Mouse (Mus musculus): ENCODE results near the gene Ucp2.

Gene Ucp2

DNA sequence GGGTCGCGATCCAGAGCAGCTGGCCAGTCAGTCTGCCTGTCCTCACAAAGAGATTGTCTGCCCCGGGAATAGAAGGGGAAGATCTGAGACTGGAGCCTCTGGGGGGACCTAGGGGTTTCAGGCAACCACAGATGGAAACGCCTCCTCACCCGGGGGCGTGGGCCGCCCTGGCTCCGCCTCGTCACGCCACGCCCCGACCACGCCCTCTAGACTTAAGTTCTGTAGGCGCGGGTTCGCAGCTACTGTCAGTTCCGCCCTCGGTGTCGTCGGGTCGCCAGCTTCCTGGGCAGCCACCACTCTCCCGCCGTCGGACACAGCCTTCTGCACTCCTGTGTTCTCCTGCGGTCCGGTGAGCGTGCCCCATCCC is at the start of gene Ucp2:
Gene Ucp2, plus strand, starts transcription at position 221 of the 367 bp plus-strand sequence.
- peak; percentile 90 for DNase-seq (ENCODE audit: low read depth, low spot score)

DNA sequence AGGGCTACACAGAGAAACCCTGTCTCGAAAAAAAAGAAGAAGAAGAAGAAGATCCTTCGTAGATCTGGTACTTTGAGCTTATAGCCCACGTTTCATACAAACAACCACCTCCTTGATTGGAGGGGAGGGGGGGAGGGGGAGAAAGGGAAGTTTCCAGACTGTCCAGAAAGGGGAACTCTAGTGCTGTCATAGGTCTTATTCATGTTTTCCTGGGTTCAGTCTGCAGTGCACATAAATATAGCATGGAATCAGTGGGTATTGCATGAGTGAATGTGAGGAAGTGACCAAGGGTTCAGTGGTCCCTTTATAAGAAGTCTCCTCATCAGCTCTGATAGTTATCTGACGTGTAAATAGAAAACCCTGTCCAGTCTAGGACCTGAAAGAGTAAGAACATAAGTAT is 49.4 kb upstream of the Ucp2 start:
- no peak for DNase-seq (ENCODE audit: low read depth, low spot score)

DNA sequence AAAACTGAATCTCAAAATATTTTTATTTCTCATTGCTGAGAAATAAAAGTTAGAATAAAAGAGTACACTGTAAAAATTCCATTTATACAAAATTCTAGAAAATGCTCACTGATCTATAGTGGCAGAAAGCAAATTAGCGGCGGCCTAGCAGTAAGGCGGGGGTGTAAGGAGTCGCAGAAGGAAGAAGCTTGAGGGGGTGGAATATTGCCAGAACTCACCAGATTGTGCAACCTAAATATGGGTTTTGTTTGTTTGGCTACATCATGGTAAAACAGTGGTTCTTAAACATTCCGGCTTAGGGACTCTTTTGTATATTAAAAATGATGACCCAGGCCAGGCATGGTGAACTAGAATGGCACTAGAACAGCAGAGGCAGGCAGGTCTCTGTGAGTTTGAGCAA is 46.9 kb upstream of the Ucp2 start:
- no peak for DNase-seq (ENCODE audit: low read depth, low spot score)

DNA sequence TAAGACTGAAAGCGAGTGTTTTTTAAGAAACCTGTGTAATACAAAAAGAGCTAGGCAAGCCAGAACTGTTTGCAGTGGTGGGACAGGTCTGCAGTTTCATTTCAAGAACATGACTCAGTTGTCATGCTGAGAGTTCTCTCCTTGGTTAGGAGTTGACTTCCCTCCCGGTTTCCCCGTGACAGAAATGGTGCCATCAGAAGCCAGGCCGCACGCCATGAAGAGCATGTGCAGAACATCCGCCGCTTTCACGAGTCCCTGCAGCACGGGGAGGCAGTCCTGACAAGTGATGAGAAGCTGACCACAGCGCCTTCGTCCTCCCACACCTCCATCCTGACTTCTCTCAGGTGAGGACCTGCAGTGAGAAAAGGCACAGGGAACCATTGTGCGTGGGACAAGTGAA is 44.6 kb upstream of the Ucp2 start:
- no peak for DNase-seq (ENCODE audit: low read depth, low spot score)

DNA sequence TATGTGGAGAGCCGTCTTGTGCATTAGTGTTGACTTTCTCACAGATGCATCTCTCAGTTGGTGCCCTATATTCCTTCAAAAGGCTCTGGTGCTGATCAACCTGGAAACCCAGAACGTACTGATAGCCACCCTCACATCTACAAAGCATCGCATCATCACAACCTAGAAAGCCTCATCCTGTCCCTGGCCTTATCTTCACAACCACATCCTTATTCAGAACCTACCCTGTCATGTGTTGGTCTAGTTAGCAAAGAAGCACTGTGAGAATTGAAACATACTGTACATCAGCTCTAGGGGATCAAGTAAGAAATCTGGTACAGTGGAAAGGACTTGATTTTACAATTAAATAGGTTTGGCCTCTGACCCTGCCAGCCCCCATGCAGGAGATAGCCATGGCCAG is 44.2 kb upstream of the Ucp2 start:
- DNase-seq (ENCODE audit: low read depth, low spot score): no peak

DNA sequence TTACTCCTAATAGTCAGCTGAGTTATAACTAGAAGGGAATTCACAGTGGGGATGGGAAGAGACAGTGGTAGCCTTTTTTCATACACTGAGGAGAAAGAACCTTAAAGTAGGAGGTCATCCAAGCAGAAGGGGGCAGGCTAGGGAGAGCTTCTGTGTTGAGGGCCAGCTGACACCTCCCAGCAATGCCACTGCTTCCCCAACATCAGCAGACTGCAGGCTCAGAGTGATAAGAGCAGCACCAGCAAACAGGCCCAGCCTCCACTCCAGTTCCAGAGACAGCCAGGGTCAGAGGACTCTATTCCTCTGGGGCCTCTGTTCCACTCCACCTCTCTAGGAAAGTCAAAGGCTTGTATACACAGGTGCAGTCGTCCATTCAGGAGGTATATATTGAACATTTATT is 35.0 kb upstream of the Ucp2 start:
- DNase-seq (ENCODE audit: low read depth, low spot score): peak; percentile 66

DNA sequence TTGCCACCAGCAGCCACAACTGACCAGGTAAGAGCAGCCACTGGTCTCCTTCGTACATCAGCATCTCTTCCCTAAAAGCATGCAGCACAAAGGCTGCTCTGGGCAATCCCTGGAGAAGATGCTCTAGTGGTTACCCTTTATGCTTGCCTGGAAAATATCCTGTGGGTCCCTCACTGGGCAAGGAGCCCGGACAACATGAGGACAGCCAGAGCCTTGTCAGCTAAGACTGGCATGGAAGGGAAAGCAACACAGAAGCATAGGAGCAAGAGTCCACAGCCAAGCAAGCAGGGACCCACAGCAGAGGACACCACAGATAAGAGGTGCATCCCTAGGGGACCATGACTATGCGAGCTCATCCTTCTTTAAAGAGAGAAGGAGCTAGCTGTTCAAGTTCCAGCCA is 33.3 kb upstream of the Ucp2 start:
- DNase-seq (ENCODE audit: low read depth, low spot score): no peak

DNA sequence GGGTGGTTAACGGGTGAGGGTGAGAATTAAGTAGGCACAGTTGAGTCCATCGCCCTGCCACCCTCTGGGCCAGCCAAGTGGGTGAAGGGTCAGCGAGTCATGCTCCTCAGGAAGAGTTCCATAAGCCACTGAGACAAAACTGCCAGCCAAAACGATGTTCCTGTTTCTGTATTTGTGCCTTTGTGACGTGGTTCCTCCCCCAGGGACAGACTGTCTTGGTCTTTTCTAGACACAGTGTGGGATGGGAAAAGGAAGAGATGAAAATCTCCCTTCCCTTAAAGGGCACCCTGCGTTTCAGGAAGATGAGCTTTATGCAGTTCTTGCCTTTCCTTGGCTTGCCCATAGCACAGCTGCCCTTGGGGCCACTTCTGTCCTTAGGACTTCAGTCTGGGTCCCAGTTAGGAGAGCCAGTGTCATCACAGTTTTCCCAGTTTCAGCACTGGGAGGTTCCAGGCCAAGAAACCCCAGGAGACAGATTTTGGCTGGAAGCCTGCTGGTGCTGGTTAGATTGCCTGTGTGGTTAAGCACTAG is 31.5 kb upstream of the Ucp2 start:
- no peak for DNase-seq (ENCODE audit: low read depth, low spot score)

DNA sequence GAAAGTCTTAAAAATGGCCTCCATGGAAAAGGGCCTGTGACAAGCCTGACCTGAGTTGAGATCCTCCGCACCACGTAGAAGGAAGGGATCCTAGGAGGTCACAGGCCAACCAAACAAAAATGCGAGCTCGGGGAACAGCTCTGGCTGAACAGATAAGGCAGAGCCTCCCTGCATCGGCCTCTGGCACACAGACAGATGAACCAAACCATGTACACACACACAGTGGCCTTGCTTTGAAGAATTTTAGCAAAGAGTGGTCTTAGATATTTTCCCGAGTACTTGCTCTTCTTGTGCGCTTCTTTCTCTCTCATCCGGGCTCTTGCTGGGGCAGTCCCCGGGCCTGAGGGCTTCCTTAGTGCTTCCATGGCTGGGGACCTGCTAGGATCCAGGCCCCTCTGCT is 29.9 kb upstream of the Ucp2 start:
- peak; percentile 78 for DNase-seq (ENCODE audit: low read depth, low spot score)

DNA sequence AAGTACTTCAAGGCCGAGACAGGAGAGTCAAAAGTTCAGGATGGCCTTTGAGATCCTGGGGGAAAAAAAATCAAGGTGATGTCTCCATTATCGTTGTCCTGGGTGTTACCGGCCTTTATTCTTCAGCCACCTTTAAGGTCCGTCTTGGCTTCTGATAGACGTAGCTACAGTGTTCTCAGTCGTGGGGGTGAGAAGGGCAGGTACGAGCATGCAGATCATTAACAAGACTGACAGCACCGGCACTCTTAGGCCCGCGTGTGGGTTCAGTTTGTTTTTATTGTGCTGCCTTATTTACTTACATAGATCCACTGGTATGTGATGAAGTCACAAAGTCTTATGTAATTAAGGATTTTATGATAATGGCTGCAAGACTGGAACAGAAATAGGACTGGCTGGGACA is 29.4 kb upstream of the Ucp2 start:
- DNase-seq (ENCODE audit: low read depth, low spot score): no peak

DNA sequence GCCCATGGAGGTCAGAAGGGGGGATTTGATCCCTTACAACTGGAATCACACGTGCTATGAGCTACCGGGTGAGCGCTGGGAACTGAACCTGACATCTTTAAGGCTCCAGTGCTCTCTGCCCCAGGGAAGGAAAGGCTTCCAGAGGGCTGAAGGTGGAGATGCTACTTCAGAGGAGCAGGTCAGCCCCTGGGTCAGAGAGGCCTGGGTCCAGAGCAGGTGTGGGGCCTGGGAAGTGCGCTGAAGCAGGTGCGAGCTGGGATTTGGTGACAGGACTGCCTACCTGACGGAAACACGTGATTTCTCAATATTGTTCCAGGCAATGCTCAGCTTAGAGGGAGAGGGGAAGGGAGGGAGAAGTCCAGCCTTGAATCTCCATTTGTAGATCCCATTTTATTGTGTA is 28.9 kb upstream of the Ucp2 start:
- DNase-seq (ENCODE audit: low read depth, low spot score): no peak

DNA sequence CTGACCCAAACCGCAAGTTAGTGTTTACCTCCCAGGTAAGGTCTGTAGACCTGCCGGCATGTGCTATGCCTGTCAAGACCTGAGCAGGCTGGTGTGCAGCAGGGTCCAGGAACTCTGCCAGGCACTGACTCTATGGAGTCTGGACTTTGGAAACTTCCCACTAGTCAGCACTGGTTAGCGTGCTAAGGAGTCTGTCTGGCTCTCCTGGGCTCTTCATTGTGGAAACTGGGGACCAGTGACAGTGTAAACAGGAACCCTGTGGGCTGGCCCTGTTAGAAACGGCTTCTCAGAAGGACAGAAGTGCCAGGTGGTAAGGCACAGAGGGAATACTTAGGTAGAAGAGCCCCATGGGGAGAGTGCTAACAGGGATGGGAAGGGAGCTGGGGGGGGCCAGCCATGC is 27.9 kb upstream of the Ucp2 start:
- DNase-seq (ENCODE audit: low read depth, low spot score): no peak

DNA sequence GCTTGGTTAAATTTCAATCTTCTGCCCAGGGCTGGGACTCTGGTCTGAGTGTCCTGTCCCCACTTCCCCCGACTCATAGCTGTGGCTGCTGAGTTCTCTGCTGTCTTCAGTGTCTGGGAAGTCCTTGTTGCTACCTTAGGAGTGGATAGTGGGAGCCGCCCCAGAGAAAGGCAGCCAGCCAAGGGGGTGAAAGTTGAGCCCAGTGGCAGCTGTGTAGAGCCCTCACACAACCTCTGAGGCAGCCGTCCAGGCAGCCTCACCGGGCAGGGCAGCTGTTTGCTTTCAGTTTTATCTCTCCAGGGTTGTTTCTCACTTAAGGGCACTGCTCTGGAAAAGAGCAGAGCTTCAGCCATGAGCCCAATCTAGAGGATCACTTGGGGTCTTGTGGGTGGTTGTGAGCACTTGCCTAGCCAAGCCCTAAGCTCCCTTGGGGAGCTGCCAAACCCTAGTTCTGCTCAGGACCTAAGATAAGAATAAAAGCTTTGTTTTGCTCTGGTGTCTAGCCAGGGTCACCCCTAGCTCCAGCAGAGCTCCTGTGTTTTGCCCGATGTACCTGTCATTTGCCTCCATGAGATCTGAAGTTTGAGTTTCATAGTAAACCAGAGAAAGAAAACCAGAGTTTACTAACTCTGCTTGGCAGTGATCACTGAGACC is 27.4 kb upstream of the Ucp2 start:
- DNase-seq (ENCODE audit: low read depth, low spot score): peak; percentile 50

DNA sequence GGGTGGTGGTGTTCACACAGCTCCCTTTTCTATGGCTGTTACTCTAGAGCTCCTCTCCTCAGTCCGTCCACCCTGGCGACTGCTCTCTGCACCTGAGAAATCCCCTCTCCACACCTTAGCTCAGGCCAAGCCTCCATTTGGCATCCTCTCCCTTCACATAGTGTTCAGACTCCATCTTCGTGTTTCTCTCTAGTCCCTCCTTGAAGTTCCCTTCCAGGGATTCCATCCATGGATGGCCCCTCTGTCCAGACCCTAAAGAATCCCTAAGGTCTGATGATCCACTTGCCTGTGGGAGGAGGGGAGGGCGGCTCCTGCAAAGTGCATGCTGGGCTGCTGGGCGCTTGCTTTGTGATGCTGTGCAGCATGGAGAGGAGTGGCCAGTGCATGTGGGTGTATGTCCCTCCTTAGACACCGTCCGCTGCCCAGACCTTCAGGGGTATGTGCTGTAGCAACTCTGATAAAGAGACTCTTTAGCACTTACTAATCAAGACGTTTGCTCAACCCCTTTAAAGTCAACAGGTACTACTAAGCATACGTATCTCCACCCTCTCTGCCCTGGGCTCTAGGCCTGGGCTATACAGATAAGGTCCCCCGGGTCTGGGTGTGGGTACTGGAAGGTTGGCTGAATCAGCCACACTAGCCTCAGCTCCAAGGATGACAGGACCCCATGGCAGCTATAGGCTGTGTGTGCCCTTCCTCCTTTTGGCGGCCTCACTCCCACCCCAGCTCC is 26.2 kb upstream of the Ucp2 start:
- DNase-seq (ENCODE audit: low read depth, low spot score): peak; percentile 91

DNA sequence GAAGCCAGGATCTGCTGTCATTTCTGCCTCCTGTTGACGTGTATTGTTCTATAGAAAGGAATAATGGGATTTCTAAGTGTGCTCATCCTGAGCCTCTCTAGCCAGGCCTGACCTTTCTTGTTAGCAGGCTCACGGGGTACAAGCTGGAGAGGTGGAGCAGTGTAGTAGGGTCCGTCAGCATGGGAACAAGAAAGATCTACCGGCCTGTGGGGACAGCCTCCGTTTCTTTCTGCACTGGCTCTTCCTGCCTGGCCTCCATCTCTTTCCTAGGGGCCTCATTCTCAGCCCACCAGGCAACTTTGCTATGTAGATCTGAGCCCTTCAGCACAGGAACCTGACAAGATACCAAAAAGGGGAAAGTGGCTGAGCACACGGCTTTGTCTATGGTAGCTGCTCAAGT is 24.4 kb upstream of the Ucp2 start:
- DNase-seq (ENCODE audit: low read depth, low spot score): no peak

DNA sequence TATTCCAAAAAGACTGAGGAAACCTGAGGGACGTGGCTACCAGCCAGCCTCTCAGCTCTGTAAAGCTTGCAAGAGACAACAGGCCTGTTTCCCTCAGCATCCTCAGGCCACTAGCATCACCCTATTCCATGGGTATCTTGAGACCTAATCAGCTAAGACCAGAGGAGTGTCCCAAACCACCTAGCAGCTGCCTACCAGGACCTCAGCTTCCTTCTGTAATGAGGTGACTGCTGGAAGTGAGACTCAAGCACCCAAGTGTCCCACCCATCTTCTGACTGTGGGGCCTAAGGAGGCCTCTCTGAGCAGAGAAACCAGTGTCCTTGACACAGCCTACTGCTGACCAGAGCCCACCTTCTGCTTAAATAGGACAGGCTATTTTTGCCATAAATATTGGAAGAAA is 23.6 kb upstream of the Ucp2 start:
- DNase-seq (ENCODE audit: low read depth, low spot score): no peak

DNA sequence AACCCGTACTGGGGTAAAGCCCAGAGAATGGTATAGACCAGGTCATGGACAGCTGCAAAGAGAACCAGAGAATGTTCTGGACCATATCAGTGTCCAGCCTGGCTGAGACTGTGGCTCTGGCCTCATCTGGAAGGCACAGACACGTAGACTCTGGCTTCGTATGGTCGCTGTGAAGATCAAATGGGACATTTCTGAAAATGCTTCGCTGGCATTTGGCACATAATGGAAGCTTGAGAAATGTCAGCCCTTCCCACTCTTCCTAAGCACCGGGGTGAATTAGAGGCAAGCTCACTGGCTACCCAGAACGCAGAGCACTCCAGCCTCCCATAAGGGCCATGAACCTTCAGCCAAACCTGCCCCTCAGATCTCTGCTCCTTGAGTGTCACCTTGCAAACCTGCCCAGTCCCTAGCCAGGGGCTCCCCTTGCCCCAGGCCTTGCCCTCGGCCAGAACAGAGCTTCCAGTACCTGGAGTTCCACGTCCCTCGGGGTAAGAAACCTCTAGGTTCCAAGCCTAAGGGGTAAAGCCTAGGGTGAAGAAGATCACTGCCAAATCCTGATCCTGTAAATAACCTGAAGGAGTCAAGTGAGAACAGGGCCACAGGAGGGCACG is 22.2 kb upstream of the Ucp2 start:
- no peak for DNase-seq (ENCODE audit: low read depth, low spot score)

DNA sequence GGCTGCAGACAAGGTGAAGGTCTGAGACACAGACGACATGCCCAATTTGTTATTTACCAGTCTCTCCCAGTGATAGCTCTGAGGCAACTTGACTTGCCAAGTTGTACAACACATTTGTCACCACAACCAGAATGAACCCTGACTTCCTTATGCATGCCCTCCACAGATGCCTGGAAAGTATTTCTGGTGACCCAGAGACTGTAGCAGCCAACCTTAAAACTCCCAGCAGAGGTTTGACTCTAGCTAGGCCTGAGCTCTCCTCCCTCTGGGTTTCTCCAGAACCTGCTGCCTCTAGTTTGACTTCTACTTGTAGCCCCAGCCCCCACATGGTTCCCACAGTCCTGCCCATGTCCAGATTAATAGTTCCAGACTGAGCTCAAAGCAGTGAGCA is 21.7 kb upstream of the Ucp2 start:
- DNase-seq (ENCODE audit: low read depth, low spot score): no peak

DNA sequence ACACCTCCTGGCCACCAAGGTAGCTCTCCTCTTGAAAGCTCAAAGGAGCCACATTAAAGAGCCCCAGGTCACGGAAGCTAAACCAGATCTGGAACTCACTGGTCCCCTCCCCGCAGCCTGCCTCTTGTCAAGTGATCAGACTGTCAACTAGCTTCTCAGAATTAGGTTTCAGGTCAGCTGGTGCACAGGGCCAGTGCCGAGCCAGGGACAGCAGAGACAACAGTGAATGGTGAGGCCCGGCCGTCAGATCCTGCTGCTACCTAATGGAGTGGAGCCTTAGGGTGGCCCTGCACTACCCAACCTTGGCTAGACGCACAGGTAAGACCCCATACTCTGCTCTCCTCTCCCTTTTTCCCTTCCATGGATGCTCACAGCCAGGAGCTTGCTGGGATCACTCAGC is 20.4 kb upstream of the Ucp2 start, which contains the start of gene Ucp3:
Gene Ucp3, plus strand, starts transcription at position 214 of the 400 bp plus-strand sequence.
- DNase-seq (ENCODE audit: low read depth, low spot score): no peak

DNA sequence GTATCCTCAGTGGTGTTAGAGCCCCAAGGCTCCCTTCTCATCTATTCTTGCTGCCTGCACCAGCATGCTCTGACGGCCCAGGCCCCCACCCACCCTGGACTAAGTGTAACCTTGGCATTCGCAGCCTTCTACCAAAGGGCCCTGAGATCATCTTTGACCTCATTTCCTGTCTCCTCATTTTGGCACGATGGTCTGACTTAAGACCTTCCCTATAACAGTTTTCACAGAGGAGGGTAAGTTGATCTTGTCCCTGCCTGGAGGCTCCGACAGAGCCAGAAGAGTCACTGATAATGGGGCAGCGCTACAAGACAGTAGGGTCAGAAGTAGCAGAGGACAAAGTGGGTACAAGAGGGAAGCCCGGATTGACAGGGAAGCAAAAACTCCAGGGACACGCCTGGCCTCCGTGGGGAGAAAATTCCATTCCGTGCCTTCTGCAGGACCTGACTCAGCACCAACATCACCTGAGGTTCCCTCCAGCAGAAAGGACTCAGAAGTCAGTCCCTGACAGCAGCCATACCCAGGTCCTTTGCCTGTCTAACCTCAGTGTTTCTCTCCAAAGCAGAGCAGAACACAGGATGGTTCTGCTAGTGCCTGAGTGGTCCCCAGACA is 19.2 kb upstream of the Ucp2 start:
- no peak for DNase-seq (ENCODE audit: low read depth, low spot score)

DNA sequence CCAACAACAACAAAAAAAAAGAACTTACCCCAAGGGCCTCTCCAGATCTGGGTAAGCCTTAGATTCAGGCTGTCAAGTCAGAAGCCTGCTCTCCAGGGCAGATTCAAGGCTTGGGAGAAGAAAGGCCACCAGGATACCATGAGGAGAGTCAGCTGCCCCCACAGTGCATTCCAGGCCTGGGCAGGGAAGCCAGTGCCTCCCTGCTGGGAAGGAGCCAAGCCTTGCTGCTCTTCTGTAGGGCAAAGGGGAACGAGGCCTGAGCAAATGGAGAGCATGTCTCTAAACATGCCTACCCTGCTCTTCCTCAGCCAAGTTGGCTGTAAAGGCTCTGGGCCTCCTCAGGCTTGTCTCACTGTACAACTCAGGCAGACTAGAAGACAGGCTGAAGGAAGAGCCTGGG is 18.5 kb upstream of the Ucp2 start:
- no peak for DNase-seq (ENCODE audit: low read depth, low spot score)

DNA sequence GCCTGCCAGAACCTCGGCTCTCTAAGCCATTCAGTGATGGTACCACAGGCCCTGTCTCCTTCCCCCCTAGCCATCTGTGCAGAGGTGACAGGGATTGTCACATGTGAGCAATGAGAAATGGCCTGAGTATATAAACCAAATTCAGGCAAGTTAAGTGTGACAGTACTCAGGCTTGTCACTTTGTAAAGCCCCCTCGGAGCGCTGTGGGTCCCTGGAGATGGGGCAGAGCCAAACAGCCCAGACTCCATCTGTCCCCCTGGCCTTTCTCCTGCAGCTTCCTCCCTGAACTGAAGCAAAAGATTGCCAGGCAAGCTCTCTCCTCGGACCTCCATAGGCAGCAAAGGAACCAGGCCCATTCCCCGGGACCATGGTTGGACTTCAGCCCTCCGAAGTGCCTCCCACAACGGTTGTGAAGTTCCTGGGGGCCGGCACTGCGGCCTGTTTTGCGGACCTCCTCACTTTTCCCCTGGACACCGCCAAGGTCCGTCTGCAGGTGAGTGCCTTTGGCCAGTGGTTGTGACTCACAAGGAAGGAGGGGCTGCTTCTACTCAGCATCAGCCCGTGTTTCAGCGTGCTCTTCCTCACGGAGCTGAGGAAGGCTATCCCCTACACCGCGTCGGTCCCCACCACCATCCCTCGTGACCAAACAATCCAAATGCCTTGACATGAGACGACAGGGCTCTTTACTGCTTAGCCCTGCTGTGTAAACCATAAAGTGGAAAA is 13.9 kb upstream of the Ucp2 start:
- DNase-seq (ENCODE audit: low read depth, low spot score): no peak

Measured in c-Kit-negative CD71-positive TER-119-positive erythroid progenitor cells, embryonic 14.5 days (primary cell).